Mouse (Mus musculus) megakaryocyte, embryonic 14.5 days (primary cell): ENCODE measurements at regions not wholly inside any gene's neighbourhood (a gene's known extent, or its start where the extent isn't known, plus 50 kb on each side); places are given as distances from the start of the nearest gene placed in this dataset.

Experiments used
- FLI1 ChIP-seq: IDR thresholded peaks from 2 replicates; pipeline ENCODE4 v1.6.1; 2012; ENCODE audit warnings: low read length, inconsistent platforms, mixed read lengths
- GATA1 ChIP-seq: IDR thresholded peaks from 3 replicates; pipeline ENCODE4 v1.6.1; 2012; ENCODE audit warnings: mixed read lengths, low read length, inconsistent platforms, borderline replicate concordance

DNA sequence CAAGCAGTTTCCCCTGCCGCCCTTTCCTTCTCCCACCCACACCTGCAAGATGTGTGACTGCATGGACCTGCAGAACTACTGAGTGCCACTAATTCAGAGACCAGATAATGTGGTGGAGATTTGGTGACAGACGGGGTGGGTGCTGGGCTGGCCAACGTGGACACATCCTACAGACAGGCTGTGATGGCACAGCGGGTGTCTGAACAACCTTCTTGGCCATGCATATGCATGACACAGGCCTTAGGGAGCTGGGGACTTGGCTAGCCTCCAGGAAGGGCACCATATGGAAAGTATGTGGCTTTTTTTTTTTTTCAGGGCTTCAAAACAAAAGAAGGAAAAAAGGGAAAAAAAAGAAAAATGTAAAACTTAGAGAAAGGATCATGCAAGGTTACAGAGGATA, 243.5 kb upstream of the N4bp1 start:
- TF ChIP-seq GATA1 (no peak), FLI1 (no peak)
